Mouse (Mus musculus) erythroid progenitor cell, adult 5-6 weeks (primary cell): ENCODE measurements around the gene Tcf12. TPM values are rescaled to one million over a fixed set of nuclear protein-coding genes. Genes with fewer than 3 reads are reported as not detected.

Experiments used
- ATAC-seq: replicated peaks from 2 replicates; pipeline ENCODE4 v1.8.0; 2016; ENCODE audit warnings: moderate number of reproducible peaks, mild to moderate bottlenecking, moderate TSS enrichment, inconsistent platforms; ENCODE audit not compliant: poor library complexity, low FRiP score, severe bottlenecking
- total RNA-seq, 2 experiments: library from RNA; stranded (forward) in 1 of 2; stranded (reverse) in 1 of 2; fragments of 150-400 nt in 1 of 2; fragments of 186-747, 209-891 nt in 1 of 2; gene quantifications; 2 replicates each; pipeline versions ENCODE4 v1.2.3 to v1.2.4; 2015 to 2017; ENCODE audit warnings: low replicate concordance in 2 of 2

Tcf12 gene
- total RNA-seq (2015; ENCODE audit: low replicate concordance) (24.5 and 36.9 TPM in 2 replicates), total RNA-seq (2017; ENCODE audit: low replicate concordance) (20.0 and 28.4 TPM in 2 replicates)

DNA sequence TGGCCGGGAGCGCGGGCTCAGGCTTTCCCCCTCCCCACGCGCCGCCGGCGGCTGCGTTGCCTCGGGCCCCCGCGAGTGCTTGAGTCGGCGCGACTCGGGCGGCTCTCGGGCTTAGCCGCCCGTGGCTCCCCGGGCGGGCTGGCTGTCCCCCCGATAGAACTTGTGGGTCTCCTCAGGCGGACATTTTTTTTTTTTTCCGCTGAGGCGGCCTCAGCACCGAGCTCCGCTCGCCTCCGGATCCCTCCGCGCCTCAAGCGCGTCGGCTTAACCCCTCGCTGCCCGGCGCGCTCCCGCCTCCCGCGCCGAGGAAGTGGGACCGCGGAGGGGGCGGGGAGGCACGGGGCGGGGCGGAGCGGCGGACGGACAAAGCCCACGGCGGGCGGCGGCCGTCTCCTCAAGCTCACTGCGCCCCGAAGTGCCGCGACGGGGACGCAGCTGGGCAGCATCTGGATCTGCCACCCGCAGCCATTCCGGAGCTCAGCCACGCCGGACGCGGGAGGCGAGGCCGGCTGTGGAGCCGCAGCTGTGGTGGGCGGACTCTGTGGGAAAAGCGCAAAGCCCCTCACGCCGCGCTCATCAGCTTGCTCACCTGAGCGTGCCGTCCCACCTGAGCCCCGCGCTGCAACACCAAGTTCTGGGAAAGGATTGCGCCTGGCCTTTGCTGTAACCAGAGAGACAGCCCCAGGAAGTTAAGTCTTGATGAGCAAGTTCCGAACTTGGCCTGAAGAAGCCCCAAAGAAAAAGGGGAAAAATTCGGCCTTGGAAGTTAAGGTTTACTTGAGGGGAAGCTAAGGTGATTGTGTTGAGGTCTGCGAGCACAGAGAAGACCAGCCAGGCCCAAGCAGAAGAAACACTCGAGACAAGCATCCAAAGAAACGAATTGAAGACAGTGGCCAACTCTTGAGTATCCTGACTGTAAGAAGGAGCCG lies at the start of gene Tcf12:
TSS of gene Tcf12 (minus strand) at position 250 of the 929 bp plus-strand sequence.
- ATAC-seq: peak; percentile 82

DNA sequence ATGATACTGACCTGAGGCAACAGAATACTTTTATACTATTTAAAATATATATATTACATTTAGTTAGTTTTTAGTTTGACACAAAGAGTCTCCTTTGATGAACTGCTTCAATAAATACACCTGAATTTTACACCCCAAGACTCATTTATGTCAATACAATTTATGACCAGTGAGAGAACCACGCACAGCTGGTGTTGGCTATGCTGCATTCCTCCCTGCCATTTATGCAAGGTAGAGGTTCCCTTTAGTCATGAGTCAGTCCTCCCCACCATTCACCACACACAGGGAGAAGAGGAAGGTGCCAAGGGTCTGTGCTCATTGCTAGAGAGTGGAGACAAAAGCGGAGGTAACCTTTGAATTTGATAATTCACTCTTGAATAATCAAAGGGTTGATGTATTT lies 46.7 kb upstream of the Tcf12 start:
- no peak for ATAC-seq

DNA sequence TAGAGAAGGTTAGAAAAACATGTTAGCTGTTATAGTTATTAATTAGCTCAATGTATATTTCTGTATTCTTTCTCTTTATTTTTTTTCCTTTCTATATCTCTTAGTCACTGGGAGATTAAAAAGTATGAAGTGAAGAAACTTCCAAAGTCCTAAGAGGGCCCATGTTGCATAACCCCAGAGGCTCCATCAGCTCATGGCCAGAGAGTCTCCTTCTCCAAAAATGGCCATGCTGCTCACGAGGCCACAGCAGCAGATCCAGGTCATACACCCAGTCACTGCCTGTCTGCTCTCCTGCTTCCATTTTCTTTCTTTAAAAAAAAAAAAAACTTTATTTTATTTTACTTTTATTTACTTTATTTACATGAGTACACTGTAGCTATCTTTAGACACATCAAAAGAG lies 45.4 kb upstream of the Tcf12 start:
- ATAC-seq: no peak

DNA sequence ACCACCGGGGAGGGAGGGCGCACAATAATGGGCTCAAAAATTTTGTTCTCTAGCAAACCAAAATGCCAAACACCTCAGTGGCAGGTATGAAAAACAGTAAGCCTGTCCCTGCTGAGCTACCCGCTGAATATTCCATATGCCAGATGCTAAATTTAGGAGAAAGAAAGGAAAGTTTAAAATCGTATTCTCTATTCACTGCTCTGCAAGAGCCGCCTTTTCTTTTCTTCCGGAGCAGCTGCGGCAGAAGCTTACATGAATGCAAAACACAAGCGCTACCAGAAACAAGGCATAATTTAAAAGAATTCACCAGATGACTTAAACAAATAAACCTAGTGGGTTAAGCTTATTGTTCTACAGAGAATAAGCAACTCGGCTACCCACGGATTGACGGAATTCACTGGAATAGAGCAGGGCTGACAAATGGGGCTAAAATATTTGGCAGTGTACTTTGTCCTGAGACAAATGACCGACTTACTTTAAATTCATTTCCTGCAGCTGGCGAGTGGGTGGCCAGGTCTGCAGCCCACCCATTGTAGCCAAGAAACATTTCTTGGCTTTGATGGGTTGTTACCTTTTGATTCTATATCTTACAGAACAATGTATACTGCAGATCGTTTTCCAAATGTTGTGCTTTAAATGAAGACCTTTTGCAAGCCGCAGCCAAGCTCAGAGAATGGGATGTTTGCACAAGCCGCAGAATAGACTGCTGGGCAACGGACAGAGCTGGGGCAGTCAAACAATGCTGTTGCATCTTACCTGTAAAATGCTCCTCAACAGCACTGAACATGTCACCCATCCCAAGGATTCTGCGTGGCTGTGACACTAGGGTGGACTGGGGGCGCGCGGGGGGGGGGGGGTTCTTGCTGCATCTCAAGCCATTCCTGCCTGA lies 43.8 kb upstream of the Tcf12 start:
- no peak for ATAC-seq

DNA sequence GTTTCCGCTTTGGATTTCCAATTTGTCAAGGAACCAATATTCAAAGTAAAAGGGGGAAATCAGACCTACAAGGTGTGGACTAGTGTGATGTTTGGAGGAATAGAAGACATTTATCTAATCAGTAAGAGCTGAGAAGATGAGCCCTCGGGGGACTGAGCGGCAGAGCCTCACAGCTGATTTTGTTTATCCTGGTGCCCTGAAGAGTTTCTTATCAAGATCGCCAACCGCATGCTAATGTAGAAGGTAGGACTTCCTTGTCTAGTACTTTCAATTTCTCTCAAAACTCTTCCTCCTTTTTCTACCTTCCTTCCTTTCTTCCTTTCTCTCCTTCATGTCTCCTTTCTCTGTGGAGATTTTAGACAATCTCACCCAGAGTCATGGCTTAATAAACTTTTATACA lies 32.5 kb upstream of the Tcf12 start:
- ATAC-seq: no peak

DNA sequence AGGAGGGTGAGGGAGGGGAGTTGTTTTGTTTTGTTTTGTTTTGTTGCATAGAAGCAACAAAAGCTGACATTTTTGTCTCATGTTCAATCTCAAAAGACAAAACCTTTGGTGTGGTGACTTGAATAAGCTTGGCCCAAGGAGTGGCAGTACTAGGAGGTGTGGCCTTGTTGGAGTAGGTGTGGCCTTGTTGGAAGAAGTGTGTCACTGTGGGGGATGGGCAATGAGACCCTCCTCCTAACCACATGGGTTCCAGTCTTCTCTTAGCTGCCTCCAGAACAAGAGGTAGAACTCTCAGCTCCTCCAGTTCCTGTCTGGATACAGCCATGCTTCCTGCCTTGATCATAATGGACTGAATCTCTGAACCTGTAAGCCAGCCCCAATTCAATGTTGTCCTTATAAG lies 26.2 kb upstream of the Tcf12 start:
- ATAC-seq: no peak

DNA sequence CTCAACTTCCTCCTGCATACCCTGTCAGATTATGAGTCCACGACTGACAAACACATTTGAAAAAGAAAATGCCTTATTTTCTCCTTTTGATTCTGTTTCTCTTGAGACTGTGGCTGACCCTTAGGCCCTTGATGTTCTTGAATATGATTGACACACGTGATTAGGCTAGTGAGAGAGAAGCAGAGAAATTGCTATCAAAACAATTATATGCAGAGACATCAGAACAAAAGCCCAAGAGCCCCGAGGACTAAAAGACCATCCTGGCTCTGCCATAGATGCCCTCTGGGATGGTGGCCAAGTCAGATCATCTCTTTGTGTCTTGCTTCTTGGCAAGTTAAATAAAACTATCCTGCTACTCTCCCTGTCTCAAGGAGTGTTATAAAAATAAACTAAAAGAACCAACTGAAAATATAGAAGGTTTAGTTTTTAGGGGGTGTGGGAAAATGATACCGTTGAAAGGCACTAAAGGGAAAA lies 22.1 kb upstream of the Tcf12 start:
- no peak for ATAC-seq

DNA sequence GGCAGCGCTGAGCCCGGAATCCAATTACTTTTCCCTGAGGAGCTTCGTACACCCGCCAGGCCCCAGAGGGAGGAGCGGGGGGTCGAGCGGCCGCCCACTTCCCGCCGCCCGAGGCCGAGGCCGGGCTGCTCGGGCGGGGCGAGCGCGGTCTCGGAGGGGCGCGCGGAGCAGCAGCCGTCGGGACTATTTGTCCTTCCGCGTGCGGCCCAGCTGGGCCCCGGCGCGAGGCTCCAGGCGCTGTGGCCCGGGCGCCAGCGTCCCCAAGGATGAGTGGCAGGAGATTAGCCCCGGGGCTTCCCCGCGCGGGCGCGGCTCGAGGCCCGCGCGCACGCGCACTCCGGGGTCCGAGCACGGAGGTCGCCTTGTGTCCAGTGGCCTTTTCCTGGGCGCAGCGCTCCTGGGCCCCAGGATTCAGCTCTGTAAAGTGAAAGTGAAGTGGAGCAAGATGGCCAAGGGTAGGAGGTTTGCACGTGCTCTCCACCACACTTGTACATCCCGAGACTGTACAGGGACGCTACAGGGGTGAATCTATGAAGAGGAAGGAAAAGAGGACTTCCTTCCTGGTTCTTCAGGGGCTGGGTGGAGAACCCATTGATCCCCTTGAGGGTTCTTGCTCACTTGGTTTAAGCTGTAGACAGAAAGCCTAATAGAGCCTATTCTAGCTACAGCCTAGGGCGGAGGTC lies 21.6 kb upstream of the Tcf12 start:
- ATAC-seq: peak; percentile 81

DNA sequence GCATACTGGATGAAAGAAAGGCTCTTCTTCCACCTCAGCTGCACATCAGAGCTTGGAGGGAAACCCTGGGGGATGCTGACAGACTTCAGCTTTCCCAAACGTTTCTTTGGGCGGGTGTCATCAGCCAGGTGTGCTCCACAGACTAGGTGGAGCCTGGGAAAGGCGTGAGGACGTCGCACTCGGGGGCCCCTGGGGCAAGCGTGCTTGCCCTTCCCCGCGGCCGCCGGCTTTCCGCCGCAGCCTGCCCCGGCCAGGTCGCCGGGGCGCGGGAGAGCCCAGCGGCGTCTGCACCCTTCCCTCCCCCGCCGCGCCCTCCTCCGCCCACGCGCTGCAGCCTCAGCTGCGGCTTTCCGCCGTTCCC lies 21.0 kb upstream of the Tcf12 start:
- peak; percentile 76 for ATAC-seq

DNA sequence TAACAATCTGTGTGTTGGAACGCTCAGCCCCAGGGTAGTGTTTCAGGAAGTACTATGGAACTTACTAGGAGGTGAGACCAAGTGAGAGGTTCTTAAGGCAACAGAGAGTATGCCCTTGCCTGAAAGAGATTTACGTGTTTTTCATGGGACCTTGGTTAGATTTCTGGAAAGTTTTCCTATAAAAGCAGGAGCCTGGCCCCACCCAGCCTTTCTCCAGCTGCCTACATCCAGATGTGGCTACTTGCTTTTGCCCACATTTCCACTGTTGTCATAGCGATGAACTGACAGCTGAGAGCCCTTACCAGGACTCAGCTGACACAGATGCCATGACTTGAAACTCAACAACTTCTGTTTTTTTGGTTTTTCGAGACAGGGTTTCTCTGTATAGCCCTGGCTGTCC lies 18.2 kb upstream of the Tcf12 start:
- no peak for ATAC-seq

DNA sequence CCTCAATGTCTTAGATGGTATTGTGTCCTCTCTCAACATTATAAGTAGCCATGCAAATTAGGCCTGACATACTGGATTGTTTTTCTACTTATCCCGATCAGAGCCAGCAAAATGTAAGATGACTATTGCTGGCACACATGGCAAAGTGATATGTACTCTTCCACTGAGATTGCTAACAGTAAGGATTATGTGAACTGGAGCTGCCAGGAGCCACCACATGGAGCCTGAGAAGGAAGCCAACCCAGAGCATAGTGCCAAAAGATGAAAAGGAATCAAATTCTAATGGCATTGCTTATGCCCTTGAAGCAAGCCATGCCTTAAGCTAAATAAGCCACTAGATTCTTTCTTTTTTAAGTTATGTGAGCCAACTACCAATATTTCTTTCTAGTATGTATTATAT lies 13.8 kb upstream of the Tcf12 start:
- no peak for ATAC-seq

DNA sequence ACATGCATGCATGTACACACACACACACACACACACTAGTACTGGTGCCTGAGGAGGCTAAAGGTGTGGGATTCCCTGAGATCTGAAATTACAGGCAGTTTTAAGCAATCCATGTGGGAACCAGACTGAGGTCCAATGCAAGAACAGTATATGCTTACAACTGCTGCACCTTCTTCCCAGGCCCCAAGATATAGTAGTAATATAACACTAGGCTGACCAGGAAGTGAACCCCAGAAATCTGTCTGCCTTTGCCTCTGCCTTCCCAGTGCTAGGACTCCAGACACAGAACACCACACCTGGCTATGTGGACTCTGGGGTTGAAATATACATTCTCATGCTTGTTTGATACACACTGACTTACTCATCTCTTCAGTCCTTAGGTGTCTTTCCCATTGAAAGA lies 6.8 kb upstream of the Tcf12 start:
- ATAC-seq: no peak

DNA sequence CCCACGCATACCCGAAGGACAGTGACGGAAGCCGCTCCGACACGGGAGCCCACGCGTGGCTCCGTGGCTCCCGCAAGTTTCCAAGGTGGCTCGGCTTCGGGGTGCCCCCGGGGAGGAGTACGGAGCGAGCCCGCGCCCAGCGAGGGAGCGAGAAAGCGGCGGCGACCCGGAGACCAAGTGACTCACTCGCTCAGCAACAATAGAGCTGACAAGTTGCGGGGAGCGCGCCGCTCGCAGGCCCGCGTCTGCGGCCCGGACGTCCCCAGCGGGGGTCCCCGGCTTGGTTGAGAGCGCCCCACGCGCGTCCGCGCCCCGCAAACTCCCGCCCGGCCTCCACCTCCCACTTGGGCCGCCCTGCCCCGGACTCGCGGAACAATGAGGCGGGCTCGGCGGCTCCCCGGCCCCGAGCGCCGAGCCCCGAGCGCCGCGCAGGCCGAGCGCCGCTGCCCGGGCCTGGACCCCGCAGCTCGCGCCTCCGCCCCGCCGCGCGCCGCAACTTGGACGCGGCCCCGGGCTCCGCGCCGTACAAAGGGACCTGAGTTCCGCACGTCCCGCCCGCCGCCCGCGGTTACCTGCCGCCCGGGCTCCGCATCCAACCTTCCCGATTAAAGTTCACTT lies 558 bp downstream of the Tcf12 start:
- peak; percentile 61 for ATAC-seq

DNA sequence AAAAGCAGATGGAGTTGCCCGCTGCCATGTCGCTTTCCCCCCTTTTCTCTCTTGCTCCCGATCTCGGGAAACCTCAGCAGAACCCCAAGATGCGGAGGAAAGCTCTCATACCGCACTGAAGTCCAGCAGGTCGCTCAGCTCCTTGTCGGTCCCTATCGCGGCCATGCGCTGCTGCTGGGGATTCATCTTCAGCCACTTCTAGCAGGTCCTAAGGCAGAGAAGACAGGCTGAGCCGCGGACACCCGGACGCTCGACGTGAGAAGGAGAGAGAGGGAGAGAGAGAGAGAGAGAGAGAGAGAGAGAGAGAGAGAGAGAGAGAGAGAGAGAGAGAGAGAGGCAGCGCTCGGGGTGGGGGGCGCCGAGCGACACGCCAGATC lies 1.1 kb downstream of the Tcf12 start:
- peak; percentile 39; the same call in 1 of the 2 replicates for ATAC-seq

DNA sequence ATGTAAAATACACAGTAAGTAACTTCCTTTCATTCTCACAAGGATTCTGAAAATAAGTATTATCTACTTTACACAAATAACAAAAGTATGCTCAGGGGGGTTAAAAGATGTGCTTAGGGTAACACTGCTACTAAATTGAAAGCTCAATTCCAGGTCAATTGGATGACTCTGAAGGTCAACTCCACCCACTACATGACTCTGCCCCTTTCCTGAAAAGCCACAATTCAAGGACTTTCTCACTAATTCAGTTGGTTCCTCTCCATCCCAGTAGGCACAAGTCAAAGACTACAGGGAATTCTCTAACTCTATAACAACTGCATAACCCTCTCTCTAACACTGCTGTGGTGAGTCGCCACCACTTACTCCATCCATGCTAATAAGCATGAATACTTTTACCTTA lies 8.2 kb downstream of the Tcf12 start:
- no peak for ATAC-seq

DNA sequence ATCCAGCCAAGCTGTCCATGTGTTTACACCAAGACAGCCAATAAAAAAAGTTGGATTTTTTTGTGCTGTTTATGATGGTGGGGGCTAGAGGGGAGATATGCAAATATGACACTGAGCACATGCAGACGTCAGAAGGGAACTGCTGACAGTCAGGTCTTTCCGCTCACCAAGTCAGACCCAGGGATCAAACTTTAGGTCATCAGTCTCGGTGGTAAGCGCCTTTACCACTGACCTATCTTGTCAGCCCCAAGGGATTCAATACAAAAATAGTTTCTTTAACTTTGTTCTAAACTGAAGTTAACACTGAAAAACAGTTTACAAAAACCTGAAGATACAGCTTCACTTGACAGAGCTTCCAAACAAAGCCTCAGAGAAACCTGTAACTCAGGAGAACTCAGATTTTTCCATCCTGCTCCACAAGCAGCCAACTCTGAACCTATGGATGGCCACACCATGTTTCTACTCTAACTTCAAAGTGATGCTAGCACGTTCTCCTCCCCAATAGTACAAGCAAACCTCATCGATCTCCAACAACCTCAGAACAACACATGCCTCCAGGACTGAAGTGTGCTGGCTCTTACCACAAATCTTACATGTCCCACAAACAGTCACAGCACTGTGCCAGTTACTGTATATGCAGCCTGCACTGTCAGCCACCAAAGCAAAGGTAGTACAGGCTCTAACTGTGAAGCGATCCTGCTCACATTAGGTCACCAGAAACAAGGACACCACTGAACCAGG lies 11.6 kb downstream of the Tcf12 start:
- ATAC-seq: no peak

DNA sequence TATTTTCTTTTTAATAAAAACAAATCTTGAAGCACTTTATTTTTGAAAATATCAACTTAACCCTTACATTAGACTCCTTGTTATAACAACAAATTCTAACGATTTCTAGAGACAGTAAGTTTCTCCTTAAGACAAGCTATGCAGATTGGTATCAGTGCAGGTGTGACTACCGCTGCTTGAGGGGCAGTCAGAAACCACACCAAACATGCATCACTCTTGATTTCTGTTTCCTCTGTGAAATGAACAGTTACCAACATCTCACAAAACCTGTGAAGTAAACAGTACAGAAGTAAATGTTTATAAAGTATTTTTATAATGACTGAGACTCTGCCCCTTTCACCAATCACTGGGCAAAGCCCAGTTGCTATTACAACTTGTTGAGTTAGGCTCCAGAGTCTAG lies 13.6 kb downstream of the Tcf12 start:
- ATAC-seq: no peak

DNA sequence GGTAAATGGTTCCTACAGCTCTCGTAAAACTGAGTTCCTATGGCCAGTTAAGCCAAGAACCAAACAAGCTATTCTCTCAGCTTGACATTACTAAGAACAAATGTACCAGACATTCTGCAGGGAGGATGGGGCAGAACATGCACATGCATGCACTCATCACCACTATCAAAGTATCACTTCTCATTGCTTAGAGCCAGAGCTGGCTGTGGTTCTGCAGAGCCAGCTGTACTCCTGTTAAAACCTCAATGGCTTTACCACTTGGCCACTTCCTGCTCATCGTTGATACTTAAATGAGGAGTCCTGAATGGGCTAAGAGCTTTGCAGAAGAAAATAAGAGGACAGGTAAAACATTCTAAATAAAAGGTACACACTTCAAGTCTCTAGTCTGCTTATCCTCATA lies 14.6 kb downstream of the Tcf12 start:
- ATAC-seq: no peak

DNA sequence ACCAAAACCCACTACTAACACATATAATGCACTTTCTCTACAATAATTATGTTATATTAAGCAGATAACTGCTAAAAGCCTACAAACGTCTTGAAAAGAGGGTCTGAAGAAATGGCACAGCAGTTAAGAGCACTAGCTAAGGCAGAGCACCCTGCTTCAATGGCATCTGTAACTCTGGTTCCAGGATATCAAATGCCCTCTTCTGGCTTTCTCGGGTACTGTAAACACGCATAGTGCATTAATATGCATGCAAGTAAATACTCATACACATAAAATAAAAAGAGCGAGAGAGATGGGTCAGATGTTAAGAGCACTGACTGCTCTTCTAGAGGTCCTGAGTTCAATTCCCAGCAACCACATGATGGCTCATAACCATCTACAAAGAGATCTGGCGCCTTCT lies 17.0 kb downstream of the Tcf12 start:
- no peak for ATAC-seq
